ENCODE assay signal across 8 mouse cellular contexts in genomic region chr13:8780441-8780840, GRCm38 (mm10).
DNase-seq lines count a peak whose midpoint lies in the region; ATAC-seq and TF ChIP-seq lines count a peak whose summit lies in the region.

No protein-coding gene starts in this region.

- H3K9me3 ChIP-seq in forebrain, embryonic 11.5 days (ENCODE audit: control insufficient read depth, low read length) = no peaks in the 10 kb centered on the region
- H3K9me3 ChIP-seq in forebrain, embryonic 15.5 days = no peaks in the 10 kb centered on the region

- no peak overlapping the region for H3K27ac ChIP-seq in forebrain, embryonic 11.5 days (ENCODE audit: low read depth, low read length)
- no peak overlapping the region for H3K27ac ChIP-seq in forebrain, embryonic 15.5 days (replicated peaks)
- H3K27ac ChIP-seq in kidney, adult 2 months (ENCODE audit: insufficient read depth, low read depth, low read length) = no peak overlapping the region
- H3K27ac ChIP-seq in spleen, adult 2 months (ENCODE audit: insufficient read depth, low read length) = no peak overlapping the region

- TF ChIP-seq CTCF in kidney, adult 2 months (conservative IDR thresholded peaks at IDR 0.05; ENCODE audit: insufficient read depth, insufficient read length, low read depth, low read length) = peak; percentile 73
- TF ChIP-seq CTCF in lung, adult 2 months (IDR thresholded peaks at IDR 0.05; ENCODE audit: insufficient read depth, low read length) = peak; percentile 67
- peak; percentile 32; the same call in 1 of the 2 replicates for TF ChIP-seq CTCF in spleen, adult 2 months (IDR thresholded peaks at IDR 0.05; ENCODE audit: extremely low read depth, insufficient read depth, insufficient read length, insufficient replicate concordance)

- no peak overlapping the region for H3K9ac ChIP-seq in forebrain, embryonic 11.5 days (ENCODE audit: low read length)
- H3K9ac ChIP-seq in forebrain, embryonic 15.5 days (replicated peaks) = no peak overlapping the region

- H3K4me1 ChIP-seq in forebrain, embryonic 11.5 days (replicated peaks; ENCODE audit: control insufficient read depth, insufficient read depth, low read length) = no peaks in the 10 kb centered on the region
- 0 out of 2 replicates have a peak, but pooled peaks cover 9% of the 10 kb centered on the region for H3K4me1 ChIP-seq in forebrain, embryonic 15.5 days
- H3K4me1 ChIP-seq in kidney, adult 2 months (ENCODE audit: control insufficient read depth, insufficient read depth, low read length) = no peaks in the 10 kb centered on the region
- no peaks in the 10 kb centered on the region for H3K4me1 ChIP-seq in lung, adult 2 months (ENCODE audit: control insufficient read depth, insufficient read depth, low read length)
- H3K4me1 ChIP-seq in spleen, adult 2 months (ENCODE audit: control insufficient read depth, insufficient read depth, insufficient read length) = no peaks in the 10 kb centered on the region

- DNase-seq in forebrain, embryonic 11.5 days (ENCODE audit: low spot score) = peak; percentile 61
- DNase-seq in urinary bladder, postnatal 14 days (ENCODE audit: low spot score) = peak; percentile 28
- no peak for DNase-seq in urinary bladder, postnatal 10 days (ENCODE audit: low spot score)
- peak; percentile 62 for DNase-seq in kidney, adult 2 months
- DNase-seq in lung, adult 2 months = peak; percentile 18
- peak; percentile 27 to 32 for DNase-seq in spleen, adult 2 months (ENCODE audit: low read depth in 1 of 2, low spot score in 2 of 2)

- H3K4me3 ChIP-seq in forebrain, embryonic 11.5 days (ENCODE audit: low read depth, low read length) = no peak overlapping the region
- no peak overlapping the region for H3K4me3 ChIP-seq in forebrain, embryonic 15.5 days
- H3K4me3 ChIP-seq in kidney, adult 2 months (ENCODE audit: insufficient read depth, low read depth, low read length) = no peak overlapping the region
- no peak overlapping the region for H3K4me3 ChIP-seq in lung, adult 2 months (replicated peaks; ENCODE audit: extremely low read depth, low read depth, low read length)
- no peak overlapping the region for H3K4me3 ChIP-seq in spleen, adult 2 months (ENCODE audit: extremely low read depth, insufficient read depth, insufficient read length)

- no peaks in the 10 kb centered on the region for H3K27me3 ChIP-seq in forebrain, embryonic 11.5 days (ENCODE audit: control insufficient read depth, insufficient read depth, low read length)
- no peaks in the 10 kb centered on the region for H3K27me3 ChIP-seq in forebrain, embryonic 15.5 days
- H3K27me3 ChIP-seq in kidney, adult 2 months (replicated peaks; ENCODE audit: control insufficient read depth, insufficient read depth, low read length) = no peaks in the 10 kb centered on the region
- H3K27me3 ChIP-seq in spleen, adult 2 months (ENCODE audit: control insufficient read depth, insufficient read depth, low read length) = no peaks in the 10 kb centered on the region

- no peaks in the 10 kb centered on the region for H3K36me3 ChIP-seq in forebrain, embryonic 11.5 days (ENCODE audit: control insufficient read depth, insufficient read depth, low read length)
- H3K36me3 ChIP-seq in forebrain, embryonic 15.5 days = no peaks in the 10 kb centered on the region
- no peaks in the 10 kb centered on the region for H3K36me3 ChIP-seq in kidney, adult 2 months (ENCODE audit: control insufficient read depth, insufficient read depth, low read length)
- no peaks in the 10 kb centered on the region for H3K36me3 ChIP-seq in spleen, adult 2 months (ENCODE audit: control insufficient read depth, insufficient read depth, low read length)

- TF ChIP-seq POLR2A in kidney, adult 2 months (IDR thresholded peaks at IDR 0.05; ENCODE audit: low read depth, low read length) = no peak
- TF ChIP-seq POLR2A in lung, adult 2 months (IDR thresholded peaks at IDR 0.05; ENCODE audit: borderline replicate concordance, extremely low read depth, low read depth, low read length) = no peak
- no peak for TF ChIP-seq POLR2A in spleen, adult 2 months (IDR thresholded peaks at IDR 0.05; ENCODE audit: low read depth, low read length)

- WGBS in forebrain, embryonic 11.5 days = 53% methylated on average over 4 of the region's 4 CpGs
- WGBS in forebrain, embryonic 15.5 days = 56% methylated on average over 4 of the region's 4 CpGs
- WGBS in kidney, adult 2 months = 52% methylated on average over 4 of the region's 4 CpGs
- WGBS in lung, adult 2 months = 55% methylated on average over 4 of the region's 4 CpGs
- 58% methylated on average over 4 of the region's 4 CpGs for WGBS in spleen, adult 2 months

- no peak overlapping the region for H3K4me2 ChIP-seq in forebrain, embryonic 11.5 days (ENCODE audit: low read depth, low read length, severe bottlenecking)
- no peak overlapping the region for H3K4me2 ChIP-seq in forebrain, embryonic 15.5 days (replicated peaks)

- ATAC-seq in forebrain, embryonic 11.5 days (replicated peaks; ENCODE audit: low FRiP score) = peak; percentile 63
- ATAC-seq in forebrain, embryonic 15.5 days (replicated peaks) = no peak
- peak; percentile 88 for ATAC-seq in common myeloid progenitor, adult 5-6 weeks (replicated peaks; ENCODE audit: low read depth, poor library complexity, severe bottlenecking)
